Mouse (Mus musculus) small intestine, adult 2 months (tissue): ENCODE results near the gene Acy3.

Experiments
- CTCF ChIP-seq: fragments of 200-500 bp; IDR thresholded peaks from 2 replicates; pipeline ENCODE4 v1.5.1; 2012; ENCODE audit warnings: low read depth, mild to moderate bottlenecking, control low read depth, inconsistent platforms, low read length, moderate library complexity, mixed read lengths; ENCODE audit not compliant: insufficient replicate concordance, insufficient read length; ENCODE audit errors: extremely low read depth
- POLR2A ChIP-seq: fragments of 200-500 bp; IDR thresholded peaks from 2 replicates; pipeline ENCODE4 v1.6.1; 2012; ENCODE audit warnings: low read depth, mild to moderate bottlenecking, control low read depth, inconsistent platforms, low read length, moderate library complexity

- TF ChIP-seq CTCF: 0 out of 2 replicates have a peak, but pooled peaks have one; percentile 0
- no peak for TF ChIP-seq POLR2A
These were observed 26.7 kb downstream of the Acy3 start for GRCm38 (mm10) chr19:4013066-4013465.
